Mouse (Mus musculus) liver, adult 2 months (tissue): ENCODE results near the gene Akap12. TPM values are rescaled to one million over a fixed set of nuclear protein-coding genes. Genes with fewer than 3 reads are reported as not detected.

Source experiments
- DNase-seq: peaks from one replicate; pipeline ENCODE4 v3.0.0-alpha.2; 2011; ENCODE audit warnings: low read depth, low spot score; ENCODE audit errors: extremely low read depth
- H3K27ac ChIP-seq: fragments of 200-500 bp; replicated peaks from 2 replicates; pipeline ENCODE4 v1.5.1; 2012; ENCODE audit warnings: low read depth, mild to moderate bottlenecking, control low read depth, inconsistent platforms, low read length; ENCODE audit not compliant: insufficient read depth
- H3K27me3 ChIP-seq: fragments of 200-500 bp; 2 replicates; pipeline ENCODE4 v1.6.1; 2012; ENCODE audit warnings: mild to moderate bottlenecking, moderate library complexity, low read length, inconsistent platforms; ENCODE audit not compliant: control insufficient read depth, insufficient read depth
- H3K36me3 ChIP-seq: fragments of 200-500 bp; 2 replicates; pipeline ENCODE4 v1.6.1; 2012; ENCODE audit warnings: low read length, inconsistent platforms; ENCODE audit not compliant: control insufficient read depth, insufficient read depth
- H3K4me1 ChIP-seq: fragments of 200-500 bp; 2 replicates; pipeline ENCODE4 v1.6.1; 2011; ENCODE audit warnings: low read length; ENCODE audit not compliant: control insufficient read depth, insufficient read depth
- H3K4me3 ChIP-seq: fragments of 200-500 bp; 2 replicates; pipeline ENCODE4 v1.5.1; 2011; ENCODE audit warnings: low read depth, mild to moderate bottlenecking, control low read depth, low read length, moderate library complexity; ENCODE audit not compliant: insufficient read depth
- H3K79me2 ChIP-seq: fragments of 200-500 bp; 2 replicates; pipeline ENCODE4 v1.6.1; 2012; ENCODE audit warnings: inconsistent platforms, mild to moderate bottlenecking, low read length, moderate library complexity; ENCODE audit not compliant: control insufficient read depth, insufficient read depth
- H3K9ac ChIP-seq: fragments of 200-500 bp; 2 replicates; pipeline ENCODE4 v1.6.1; 2012; ENCODE audit warnings: low read depth, mild to moderate bottlenecking, control low read depth, inconsistent platforms, low read length
- CTCF ChIP-seq: fragments of 200-500 bp; IDR thresholded peaks from 2 replicates; pipeline ENCODE4 v1.5.1; 2011; ENCODE audit warnings: low read depth, low read length, control low read depth
- POLR2A ChIP-seq: fragments of 200-500 bp; IDR thresholded peaks from 2 replicates; pipeline ENCODE4 v1.6.1; 2011; ENCODE audit warnings: low read length, control low read depth; ENCODE audit not compliant: insufficient read depth; ENCODE audit errors: extremely low read depth
- WGBS: fragments of 180-500 bp; shearing (Covaris S2); methylation state at CpG from one replicate; pipeline ENCODE4 v1.1.7; 2018; 5-methylcytosine and 5-hydroxymethylcytosine counted together
- polyA plus RNA-seq: library from polyadenylated mRNA; depleted of rRNA; stranded (reverse); fragments of >200 nt; gene quantifications from 2 replicates; pipeline ENCODE4 v1.2.3, GENCODE M21; 2012
- total RNA-seq: library from RNA; depleted of rRNA; stranded (reverse); fragments of >200 nt; gene quantifications from 2 replicates; pipeline ENCODE4 v1.2.3, GENCODE M21; 2014

Gene Akap12
- total and polyA plus RNA-seq, 2 experiments, result 0.57 to 1.7 TPM

DNA sequence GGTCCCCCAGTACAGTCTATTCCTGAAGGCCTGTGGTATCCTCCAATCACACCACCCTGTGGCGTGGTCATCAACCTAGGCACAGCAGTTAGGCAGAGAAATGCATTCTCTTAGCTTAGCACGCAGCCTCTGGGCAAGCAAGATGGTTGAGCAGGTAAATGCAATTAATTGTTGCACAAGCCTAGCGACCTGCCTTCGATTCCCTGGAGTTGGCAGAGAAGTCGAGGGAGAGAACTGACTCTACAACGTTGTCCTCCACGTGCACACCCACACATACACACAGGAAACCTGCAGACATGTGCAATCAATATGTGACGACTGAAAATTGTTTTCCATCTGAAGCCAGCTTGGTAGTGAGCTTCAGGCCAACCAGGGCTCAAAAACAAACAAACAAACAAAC, 57.7 kb downstream of the Akap12 start:
- Histone ChIP-seq H3K27me3 (no peaks in the 10 kb centered on the region), H3K36me3 (no peaks in the 10 kb centered on the region), H3K4me3 (no peak overlapping the region), H3K27ac (no peak overlapping the region), H3K79me2 (no peaks in the 10 kb centered on the region), H3K4me1 (no peaks in the 10 kb centered on the region), H3K9ac (no peak overlapping the region)
- peak; percentile 32 for DNase-seq
- 37% methylated on average over 8 of the region's 8 CpGs for WGBS
- TF ChIP-seq CTCF (no peak), POLR2A (no peak)

DNA sequence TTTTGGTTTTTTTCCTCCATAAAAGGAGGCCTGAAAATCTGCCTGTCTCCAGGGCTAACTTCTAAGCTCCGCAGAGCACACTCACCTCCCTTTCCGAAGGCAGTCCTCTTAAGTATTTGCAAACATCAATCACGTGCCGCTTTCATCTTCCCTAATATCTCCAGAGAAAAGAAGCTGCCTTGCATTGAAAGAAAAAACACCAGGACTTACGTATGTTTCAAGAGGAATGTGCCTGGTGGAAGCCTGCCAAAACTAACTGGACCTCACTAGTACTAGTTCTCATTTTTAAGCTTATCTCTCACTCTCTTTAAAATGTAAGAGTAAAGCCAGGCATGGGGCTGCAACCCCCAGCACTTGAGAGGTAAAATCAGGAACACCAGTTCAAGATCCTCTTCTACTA, 59.4 kb downstream of the Akap12 start:
- Histone ChIP-seq H3K79me2 (no peaks in the 10 kb centered on the region), H3K36me3 (no peaks in the 10 kb centered on the region), H3K27me3 (no peaks in the 10 kb centered on the region), H3K27ac (no peak overlapping the region), H3K4me1 (no peaks in the 10 kb centered on the region), H3K4me3 (no peak overlapping the region), H3K9ac (no peak overlapping the region)
- 65% methylated on average over 5 of the region's 5 CpGs for WGBS
- no peak for DNase-seq
- TF ChIP-seq POLR2A, result no peak
- TF ChIP-seq CTCF, result no peak

DNA sequence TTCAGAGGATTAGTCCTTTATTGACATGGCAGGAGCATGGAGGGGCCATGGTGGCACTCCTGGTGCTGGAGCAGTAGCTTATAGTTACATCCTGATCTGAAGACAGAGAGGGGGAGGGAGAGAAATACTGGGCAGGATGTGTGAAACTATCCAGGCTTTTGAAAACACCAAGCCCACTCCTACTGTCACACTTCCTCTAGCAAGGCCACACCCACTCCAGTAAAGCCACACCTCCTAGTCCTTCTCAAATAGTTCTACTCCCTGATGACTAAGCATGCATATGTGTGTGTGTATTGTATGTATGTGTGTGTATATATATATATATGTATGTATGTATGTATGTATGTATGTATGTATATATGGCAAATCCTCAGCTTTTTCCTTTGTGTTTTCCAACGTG, 61.5 kb downstream of the Akap12 start:
- H3K4me1 ChIP-seq, result no peaks in the 10 kb centered on the region
- no peaks in the 10 kb centered on the region for H3K27me3 ChIP-seq
- no peak for DNase-seq
- H3K27ac ChIP-seq, result no peak overlapping the region
- H3K79me2 ChIP-seq, result no peaks in the 10 kb centered on the region
- 86% methylated on average over 1 of the region's 1 CpGs for WGBS
- H3K36me3 ChIP-seq, result no peaks in the 10 kb centered on the region
- no peak overlapping the region for H3K9ac ChIP-seq
- TF ChIP-seq POLR2A, result no peak
- no peak for TF ChIP-seq CTCF
- no peak overlapping the region for H3K4me3 ChIP-seq

DNA sequence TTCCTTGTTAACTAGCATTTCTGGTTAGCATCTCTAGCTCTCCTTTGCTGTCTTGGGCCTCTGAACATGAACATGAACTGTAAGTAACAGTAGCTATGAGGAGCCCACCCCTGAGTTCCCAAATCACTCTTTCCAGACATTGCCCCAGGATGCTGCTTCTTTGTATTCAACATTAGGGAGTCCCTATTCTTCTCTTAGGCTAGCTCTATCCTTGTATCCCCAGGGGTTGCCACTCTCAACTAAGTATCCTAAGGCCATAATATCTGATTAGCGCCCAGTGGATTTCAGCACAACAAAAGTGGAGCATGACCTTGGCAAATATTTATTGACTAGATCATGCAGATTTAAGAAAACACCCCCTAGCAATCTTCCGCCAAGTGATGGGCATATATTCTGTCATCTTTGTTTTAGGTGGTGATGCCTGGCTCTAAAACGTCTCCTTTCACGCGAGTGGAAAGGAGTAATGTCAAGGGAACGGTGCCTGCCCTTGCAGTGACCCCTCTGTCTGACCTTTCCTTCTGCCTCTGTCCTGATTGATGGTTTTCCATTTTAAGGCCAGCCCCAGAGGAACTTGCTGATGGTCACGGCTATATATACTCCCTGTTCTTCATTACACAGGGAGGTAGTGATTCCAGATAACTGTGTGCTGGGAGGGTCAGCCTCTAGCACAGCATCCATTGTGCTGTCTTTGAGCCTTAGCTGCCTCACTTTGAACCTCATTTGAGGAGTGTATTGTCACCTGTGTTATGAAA, 66.2 kb downstream of the Akap12 start:
- Histone ChIP-seq H3K27ac (no peak overlapping the region), H3K4me1 (no peaks in the 10 kb centered on the region), H3K79me2 (no peaks in the 10 kb centered on the region), H3K27me3 (no peaks in the 10 kb centered on the region), H3K9ac (no peak overlapping the region), H3K4me3 (no peak overlapping the region), H3K36me3 (no peaks in the 10 kb centered on the region)
- WGBS, result 79% methylated on average over 7 of the region's 7 CpGs
- no peak for DNase-seq
- no peak for TF ChIP-seq POLR2A
- TF ChIP-seq CTCF, result no peak

DNA sequence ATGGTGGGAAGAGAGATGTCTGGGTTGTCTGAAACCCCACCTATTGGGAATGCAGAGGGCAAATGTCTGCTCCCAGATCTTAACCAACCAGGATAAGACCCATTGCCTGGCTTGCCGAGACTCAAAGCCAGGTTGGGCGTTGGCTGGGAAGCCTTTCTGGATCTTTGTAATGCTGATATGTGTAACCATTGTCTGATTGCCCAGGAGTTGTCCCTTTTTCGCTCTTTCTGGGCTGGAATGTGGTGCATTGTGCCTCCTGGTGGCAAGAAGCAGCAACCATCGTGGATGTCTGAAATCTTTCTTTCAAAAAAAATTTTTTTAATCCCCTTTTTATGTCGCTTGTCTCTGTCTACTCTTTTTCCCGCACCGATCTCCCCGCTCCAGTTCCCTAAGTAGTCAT, 67.1 kb downstream of the Akap12 start:
- WGBS, result 24% methylated on average over 8 of the region's 8 CpGs
- H3K4me3 ChIP-seq, result no peak overlapping the region
- no peak overlapping the region for H3K9ac ChIP-seq
- no peak overlapping the region for H3K27ac ChIP-seq
- TF ChIP-seq POLR2A (no peak), CTCF (peak; percentile 65)
- H3K79me2 ChIP-seq, result no peaks in the 10 kb centered on the region
- no peaks in the 10 kb centered on the region for H3K27me3 ChIP-seq
- no peaks in the 10 kb centered on the region for H3K36me3 ChIP-seq
- no peaks in the 10 kb centered on the region for H3K4me1 ChIP-seq
- peak; percentile 33 for DNase-seq

DNA sequence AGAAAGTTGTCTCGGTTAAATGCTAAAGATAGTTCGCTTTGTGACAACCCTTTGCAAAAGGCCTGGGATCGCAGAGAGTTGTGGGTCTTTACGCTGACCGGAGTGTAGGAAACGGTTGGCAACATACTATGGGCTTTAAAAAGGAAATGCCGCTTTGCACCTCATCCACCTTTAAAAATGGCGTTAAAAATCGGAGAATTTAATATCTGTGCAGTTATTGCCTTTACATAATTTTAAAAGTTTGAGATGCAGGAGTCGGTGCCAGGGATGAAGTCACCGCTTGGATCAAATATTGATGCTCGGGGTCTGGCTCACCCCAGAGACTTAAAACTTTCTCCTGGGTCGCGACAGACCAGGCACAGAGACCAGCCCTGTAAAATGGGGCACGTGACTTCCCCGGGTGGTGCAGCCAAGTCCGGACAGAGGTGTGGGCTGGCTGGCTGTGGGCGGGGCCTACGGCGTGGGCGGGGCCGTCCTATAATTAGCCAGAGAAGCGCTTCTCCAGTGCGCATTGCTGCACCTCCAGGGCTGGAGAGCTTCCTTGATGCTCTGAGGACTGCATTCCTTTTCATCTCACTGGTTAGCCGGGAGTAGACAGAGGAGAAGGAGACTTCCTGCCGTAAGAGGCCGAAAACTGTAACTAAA, 68.0 kb downstream of the Akap12 start:
- H3K27me3 ChIP-seq, result no peaks in the 10 kb centered on the region
- 6% methylated on average over 27 of the region's 27 CpGs for WGBS
- H3K36me3 ChIP-seq, result no peaks in the 10 kb centered on the region
- no peak overlapping the region for H3K27ac ChIP-seq
- TF ChIP-seq POLR2A (no peak), CTCF (no peak)
- H3K79me2 ChIP-seq, result no peaks in the 10 kb centered on the region
- H3K9ac ChIP-seq, result no peak overlapping the region
- no peaks in the 10 kb centered on the region for H3K4me1 ChIP-seq
- peak; percentile 62 for DNase-seq
- peak overlapping the region; percentile 43 for H3K4me3 ChIP-seq
